Mouse (Mus musculus): ENCODE results near the gene Dhx15.
"Not testable (repeated sequence)": the region's sequence is repeated elsewhere in the genome, so short reads cannot be mapped to it uniquely, and the experiment has no call there.

Gene Dhx15

GRCm38 (mm10) chr5:52190371-52191179 is at the start of gene Dhx15:
Gene Dhx15, minus strand, starts transcription at chr5:52190514.
- peak; percentile 86 to 91 for DNase-seq (ENCODE audit: low spot score in 2 of 2)

- DNase-seq (ENCODE audit: low spot score in 2 of 2): no peak
These were observed 48.6 kb upstream of the Dhx15 start for GRCm38 (mm10) chr5:52238877-52239276.

- DNase-seq (ENCODE audit: low spot score in 2 of 2): no peak
These were observed 47.8 kb upstream of the Dhx15 start for GRCm38 (mm10) chr5:52237956-52238735.

- not testable (repeated sequence) for DNase-seq (ENCODE audit: low spot score in 2 of 2)
These were observed 46.3 kb upstream of the Dhx15 start for GRCm38 (mm10) chr5:52236585-52236984.

- DNase-seq (ENCODE audit: low spot score in 2 of 2): no peak
These were observed 44.3 kb upstream of the Dhx15 start for GRCm38 (mm10) chr5:52234570-52234969.

GRCm38 (mm10) chr5:52233891-52234290 is 43.6 kb upstream of the Dhx15 start:
- DNase-seq (ENCODE audit: low spot score in 2 of 2): no peak

- no peak for DNase-seq (ENCODE audit: low spot score in 2 of 2)
These were observed 42.3 kb upstream of the Dhx15 start for GRCm38 (mm10) chr5:52232611-52233010.

- no peak for DNase-seq (ENCODE audit: low spot score in 2 of 2)
These were observed 41.9 kb upstream of the Dhx15 start for GRCm38 (mm10) chr5:52232199-52232598.

GRCm38 (mm10) chr5:52230466-52230865 is 40.2 kb upstream of the Dhx15 start:
- no peak for DNase-seq (ENCODE audit: low spot score in 2 of 2)

- DNase-seq (ENCODE audit: low spot score in 2 of 2): no peak
These were observed 36.4 kb upstream of the Dhx15 start for GRCm38 (mm10) chr5:52226677-52227076.

GRCm38 (mm10) chr5:52221596-52221995 is 31.3 kb upstream of the Dhx15 start:
- DNase-seq (ENCODE audit: low spot score in 2 of 2): no peak

- no peak for DNase-seq (ENCODE audit: low spot score in 2 of 2)
These were observed 29.9 kb upstream of the Dhx15 start for GRCm38 (mm10) chr5:52220013-52220804.

GRCm38 (mm10) chr5:52218238-52218637 is 27.9 kb upstream of the Dhx15 start:
- DNase-seq (ENCODE audit: low spot score in 2 of 2): no peak

GRCm38 (mm10) chr5:52213143-52213900 is 23.0 kb upstream of the Dhx15 start:
- DNase-seq (ENCODE audit: low spot score in 2 of 2): peak in 1 of 2 experiments; percentile 22

GRCm38 (mm10) chr5:52191180-52191468 is 810 bp upstream of the Dhx15 start:
- no peak for DNase-seq (ENCODE audit: low spot score in 2 of 2)

- peak in 1 of 2 experiments; percentile 20 for DNase-seq (ENCODE audit: low spot score in 2 of 2)
These were observed 499 bp downstream of the Dhx15 start for GRCm38 (mm10) chr5:52189664-52190365.

- DNase-seq (ENCODE audit: low spot score in 2 of 2): no peak
These were observed 2.1 kb downstream of the Dhx15 start for GRCm38 (mm10) chr5:52188206-52188605.

- DNase-seq (ENCODE audit: low spot score in 2 of 2): no peak
These were observed 13.0 kb downstream of the Dhx15 start for GRCm38 (mm10) chr5:52177326-52177725.

- DNase-seq (ENCODE audit: low spot score in 2 of 2): no peak
These were observed 21.8 kb downstream of the Dhx15 start for GRCm38 (mm10) chr5:52168468-52168867.

- DNase-seq (ENCODE audit: low spot score in 2 of 2): no peak
These were observed 41.2 kb downstream of the Dhx15 start for GRCm38 (mm10) chr5:52149138-52149537.

GRCm38 (mm10) chr5:52147141-52147540 is 43.2 kb downstream of the Dhx15 start:
- no peak for DNase-seq (ENCODE audit: low spot score in 2 of 2)
